Mouse (Mus musculus): ENCODE measurements around the gene Rab3gap1.

- TF ChIP-seq NELFE (IDR thresholded peaks at IDR 0.05; ENCODE audit: low read depth, low read length) (peak; percentile 96), CTCF (IDR thresholded peaks at IDR 0.05 in 2 of 3, conservative IDR thresholded peaks at IDR 0.05 in 1 of 3; ENCODE audit: control insufficient read depth in 1 of 3, insufficient read depth in 1 of 3, low read depth in 2 of 3, low read length in 3 of 3, poor library complexity in 1 of 3, severe bottlenecking in 1 of 3) (no peak), TAL1 (IDR thresholded peaks at IDR 0.05; ENCODE audit: low read length) (no peak), MXI1 (IDR thresholded peaks at IDR 0.05; ENCODE audit: low read depth, low read length) (peak; percentile 77), POLR2A (IDR thresholded peaks at IDR 0.05; ENCODE audit: control insufficient read depth in 1 of 2, insufficient read depth in 1 of 2, low read depth in 1 of 2, low read length in 2 of 2, poor library complexity in 1 of 2) (peak; percentile 96 to 97)
Measured at GRCm38 (mm10) chr1:127868300-127869261, at the start of gene Rab3gap1.
